Mouse (Mus musculus) G1E (cell line): ENCODE measurements around the gene Cckbr.

Source experiments
- CTCF ChIP-seq: IDR thresholded peaks from 2 replicates; pipeline ENCODE4 v1.5.1; 2012; ENCODE audit warnings: low read depth, low read length, inconsistent platforms, mixed read lengths
- GATA1 ChIP-seq: IDR thresholded peaks from 2 replicates; pipeline ENCODE4 v1.6.1; 2012; ENCODE audit warnings: borderline replicate concordance, low read length, inconsistent platforms, mixed read lengths
- POLR2AphosphoS5 ChIP-seq: IDR thresholded peaks from 2 replicates; pipeline ENCODE4 v1.6.1; 2012; ENCODE audit warnings: low read depth, low read length, inconsistent platforms; ENCODE audit not compliant: insufficient replicate concordance

DNA sequence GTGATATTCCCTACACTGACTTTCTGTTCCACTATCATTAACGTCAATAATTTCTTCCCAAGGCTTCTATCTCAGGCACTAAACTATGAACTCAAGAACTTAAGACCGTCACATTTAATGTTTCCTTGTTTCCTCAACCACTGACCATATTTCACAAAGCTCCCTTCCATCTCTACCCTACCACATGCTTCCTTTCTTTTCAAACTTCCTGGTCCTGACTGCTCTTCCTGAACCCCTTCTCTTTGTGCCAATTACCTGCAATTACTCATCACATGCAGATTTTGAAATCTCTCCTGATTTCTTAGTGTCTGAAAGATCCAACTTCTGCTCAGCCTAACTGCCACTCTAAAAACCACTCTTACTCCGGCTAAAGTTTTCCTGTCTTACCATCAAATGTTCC, 45.2 kb upstream of the Cckbr start:
- no peak for TF ChIP-seq CTCF
- no peak for TF ChIP-seq POLR2AphosphoS5
- TF ChIP-seq GATA1, result no peak
